In the genomic region with DNA sequence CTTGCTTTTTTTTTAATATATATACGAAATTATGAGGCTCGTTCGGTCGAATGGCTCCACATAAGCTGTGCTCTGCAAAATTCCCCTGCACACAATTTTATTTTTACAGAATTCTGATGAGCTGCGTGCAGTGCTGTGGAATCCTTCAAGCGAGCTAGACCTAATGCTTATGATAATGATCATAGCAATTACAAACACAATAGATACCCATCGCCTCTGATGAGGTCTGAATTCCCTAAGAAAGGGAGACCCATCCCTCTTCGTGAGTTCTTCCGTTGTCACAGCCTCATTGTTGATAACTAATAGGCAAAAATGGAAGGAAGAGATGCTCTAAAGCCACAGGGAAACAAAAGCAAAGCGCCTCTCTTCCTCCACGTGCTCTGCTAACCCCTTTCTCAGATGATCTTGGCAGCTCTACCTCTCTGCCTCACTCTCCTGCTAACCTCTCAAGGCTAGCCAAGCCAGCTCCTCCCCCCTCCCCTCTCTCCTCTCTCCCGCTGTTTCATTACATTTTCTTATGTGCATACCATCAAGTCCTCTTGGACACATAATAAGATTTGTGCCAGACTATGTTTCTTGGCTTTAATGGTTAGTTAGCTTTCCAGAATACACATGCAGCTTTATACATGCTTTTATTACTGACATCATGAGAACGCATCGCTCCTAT, we compare ENCODE assay signal across 10 mouse cellular contexts.
A peak's percentile ranks its signal among the peaks of the same experiment; 100 is the strongest.
DNase-seq lines count a peak whose midpoint lies in the region; ATAC-seq and TF ChIP-seq lines count a peak whose summit lies in the region.
"Had no signal": no experiment of that assay in that cellular context is flagged by ENCODE, and none has a peak within 500 bp of the region (broad histone marks: within the 10 kb centered on the region; RNA-seq: fewer than 3 reads in every experiment).

No protein-coding gene starts in this region.

- peaks cover 10% of the 10 kb centered on the region; the same call in 1 of the 2 replicates for H3K4me1 ChIP-seq in intestine, embryonic 14.5 days (replicated peaks; ENCODE audit: control insufficient read depth, insufficient read depth, low read length)
- no peaks in the 10 kb centered on the region for H3K4me1 ChIP-seq in intestine, postnatal 0 days (replicated peaks; ENCODE audit: control insufficient read depth, insufficient read depth, low read length)
- peaks cover 26% of the 10 kb centered on the region for H3K4me1 ChIP-seq in hindbrain, embryonic 13.5 days (replicated peaks)
- H3K4me1 ChIP-seq in midbrain, embryonic 16.5 days (ENCODE audit: control insufficient read depth, insufficient read depth, low read length) = peaks cover 10% of the 10 kb centered on the region; the same call in 1 of the 2 replicates
- H3K4me1 ChIP-seq: liver, embryonic 12.5 days had no signal

- no peak for TF ChIP-seq CTCF in intestine, postnatal 0 days (IDR thresholded peaks at IDR 0.05; ENCODE audit: low read depth)
- TF ChIP-seq CTCF in brain, embryonic 14.5 days (IDR thresholded peaks at IDR 0.05; ENCODE audit: borderline replicate concordance, extremely low read depth, insufficient read depth, insufficient read length) = no peak

- H3K4me3 ChIP-seq in intestine, embryonic 14.5 days (ENCODE audit: low read depth, low read length) = no peak overlapping the region
- H3K4me3 ChIP-seq in intestine, postnatal 0 days (ENCODE audit: low read depth, low read length) = no peak overlapping the region
- H3K4me3 ChIP-seq in hindbrain, embryonic 13.5 days = no peak overlapping the region
- no peak overlapping the region for H3K4me3 ChIP-seq in midbrain, embryonic 16.5 days (ENCODE audit: low read depth, low read length)
- H3K4me3 ChIP-seq: liver, embryonic 12.5 days had no signal

- no peak for TF ChIP-seq POLR2A in brain, embryonic 14.5 days (IDR thresholded peaks at IDR 0.05; ENCODE audit: borderline replicate concordance, extremely low read depth, insufficient read depth, insufficient read length, poor library complexity, severe bottlenecking)

- H3K27me3 ChIP-seq in intestine, embryonic 14.5 days (replicated peaks; ENCODE audit: control insufficient read depth, insufficient read depth, low read length) = no peaks in the 10 kb centered on the region
- H3K27me3 ChIP-seq in intestine, postnatal 0 days (replicated peaks; ENCODE audit: control insufficient read depth, insufficient read depth, low read length) = no peaks in the 10 kb centered on the region
- peaks cover 2% of the 10 kb centered on the region; the same call in 1 of the 2 replicates for H3K27me3 ChIP-seq in hindbrain, embryonic 13.5 days
- no peaks in the 10 kb centered on the region for H3K27me3 ChIP-seq in midbrain, embryonic 16.5 days (ENCODE audit: control insufficient read depth, insufficient read depth, low read depth, low read length)
- H3K27me3 ChIP-seq: liver, embryonic 12.5 days had no signal

- WGBS in intestine, embryonic 14.5 days = 46% methylated on average over 14 of the region's 14 CpGs
- 51% methylated on average over 14 of the region's 14 CpGs for WGBS in intestine, postnatal 0 days
- WGBS in hindbrain, embryonic 13.5 days = 31% methylated on average over 14 of the region's 14 CpGs
- 30% methylated on average over 14 of the region's 14 CpGs for WGBS in midbrain, embryonic 16.5 days

- no peaks in the 10 kb centered on the region for H3K9me3 ChIP-seq in intestine, embryonic 14.5 days (ENCODE audit: control insufficient read depth, low read length)
- H3K9me3 ChIP-seq in intestine, postnatal 0 days (ENCODE audit: control insufficient read depth) = no peaks in the 10 kb centered on the region
- no peaks in the 10 kb centered on the region for H3K9me3 ChIP-seq in hindbrain, embryonic 13.5 days
- H3K9me3 ChIP-seq in midbrain, embryonic 16.5 days (replicated peaks; ENCODE audit: control insufficient read depth, low read length, poor library complexity, severe bottlenecking) = no peaks in the 10 kb centered on the region
- H3K9me3 ChIP-seq: liver, embryonic 12.5 days had no signal

- H3K4me2 ChIP-seq in intestine, embryonic 14.5 days (ENCODE audit: low read length) = peak overlapping the region; percentile 3; the same call in 1 of the 2 replicates
- H3K4me2 ChIP-seq in intestine, postnatal 0 days (replicated peaks; ENCODE audit: low read depth) = no peak overlapping the region
- H3K4me2 ChIP-seq in hindbrain, embryonic 13.5 days = peak overlapping the region; percentile 40
- peak overlapping the region; percentile 17 for H3K4me2 ChIP-seq in midbrain, embryonic 16.5 days (ENCODE audit: low read length)
- H3K4me2 ChIP-seq: liver, embryonic 12.5 days had no signal

- H3K27ac ChIP-seq in intestine, embryonic 14.5 days (ENCODE audit: low read depth) = no peak overlapping the region; the same call in 1 of the 2 replicates
- H3K27ac ChIP-seq in intestine, postnatal 0 days (ENCODE audit: low read depth, low read length) = no peak overlapping the region
- peak overlapping the region; percentile 73 for H3K27ac ChIP-seq in hindbrain, embryonic 13.5 days
- peak overlapping the region; percentile 49; the same call in 1 of the 2 replicates for H3K27ac ChIP-seq in midbrain, embryonic 16.5 days (ENCODE audit: low read length)
- H3K27ac ChIP-seq: liver, embryonic 12.5 days had no signal

- H3K9ac ChIP-seq in intestine, embryonic 14.5 days (ENCODE audit: low read length) = no peak overlapping the region
- H3K9ac ChIP-seq in intestine, postnatal 0 days (ENCODE audit: low read depth, low read length) = no peak overlapping the region
- H3K9ac ChIP-seq in hindbrain, embryonic 13.5 days = no peak overlapping the region
- H3K9ac ChIP-seq in midbrain, embryonic 16.5 days (ENCODE audit: low read depth, low read length) = peak overlapping the region; percentile 31; the same call in 1 of the 2 replicates
- H3K9ac ChIP-seq: liver, embryonic 12.5 days had no signal

- no peak for ATAC-seq in intestine, embryonic 14.5 days (replicated peaks; ENCODE audit: low FRiP score, low TSS enrichment, low read depth)
- no peak for ATAC-seq in intestine, postnatal 0 days
- ATAC-seq in hindbrain, embryonic 13.5 days (ENCODE audit: low FRiP score) = peak; percentile 76
- peak; percentile 66; the same call in 1 of the 2 replicates for ATAC-seq in midbrain, embryonic 16.5 days
- ATAC-seq: liver, embryonic 12.5 days had no signal

- no peaks in the 10 kb centered on the region for H3K36me3 ChIP-seq in intestine, embryonic 14.5 days (ENCODE audit: control insufficient read depth, insufficient read depth, low read length)
- H3K36me3 ChIP-seq in intestine, postnatal 0 days (ENCODE audit: control insufficient read depth, insufficient read depth) = no peaks in the 10 kb centered on the region
- H3K36me3 ChIP-seq in hindbrain, embryonic 13.5 days = no peaks in the 10 kb centered on the region
- H3K36me3 ChIP-seq in midbrain, embryonic 16.5 days (ENCODE audit: control insufficient read depth, insufficient read depth, low read length) = no peaks in the 10 kb centered on the region
- H3K36me3 ChIP-seq: liver, embryonic 12.5 days had no signal

- intact Hi-C loops in left cerebral cortex, postnatal 10 days (cut with DNase I) = no loop called here

- DNase-seq in intestine, embryonic 14.5 days (ENCODE audit: low spot score) = no peak
- peak; percentile 82 for DNase-seq in brain, embryonic 14.5 days (ENCODE audit: low read depth)
- DNase-seq in right cerebral cortex, postnatal 25 days = no peak
- no peak for DNase-seq in left cerebral cortex, postnatal 10 days (ENCODE audit: extremely low spot score in 1 of 2, low spot score in 2 of 2)
- DNase-seq in urinary bladder, postnatal 4 days (ENCODE audit: low spot score in 2 of 2) = no peak
- DNase-seq: kidney, adult 8-10 months had no signal

Comparison
In these comparisons a context has a peak if more than half of its experiments do, and no peak if none do; other contexts are left out.
1. ATAC-seq: peak in hindbrain, embryonic 13.5 days (single experiment) and midbrain, embryonic 16.5 days (single experiment); none in intestine, embryonic 14.5 days (single experiment) and intestine, postnatal 0 days (single experiment).
2. H3K27ac ChIP-seq: peak in hindbrain, embryonic 13.5 days (single experiment) and midbrain, embryonic 16.5 days (single experiment); none in intestine, embryonic 14.5 days (single experiment) and intestine, postnatal 0 days (single experiment).